In genomic region chr7:110615151-110615631, GRCm38 (mm10) we compare ENCODE assay signal across 8 mouse cellular contexts. TPM values are rescaled to one million over a fixed set of nuclear protein-coding genes. Genes with fewer than 3 reads are reported as not detected.
DNase-seq lines count a peak whose midpoint lies in the region; ATAC-seq and TF ChIP-seq lines count a peak whose summit lies in the region.

No protein-coding gene starts in this region.

- no peak for TF ChIP-seq CTCF in MEL (IDR thresholded peaks at IDR 0.05 in 2 of 3, conservative IDR thresholded peaks at IDR 0.05 in 1 of 3; ENCODE audit: control insufficient read depth in 1 of 3, insufficient read depth in 1 of 3, low read depth in 2 of 3, low read length in 3 of 3, poor library complexity in 1 of 3, severe bottlenecking in 1 of 3)
- no peak for TF ChIP-seq CTCF in bone marrow macrophage, adult 2 months (IDR thresholded peaks at IDR 0.05; ENCODE audit: low read depth, low read length)

- TF ChIP-seq POLR2A in MEL (IDR thresholded peaks at IDR 0.05; ENCODE audit: control insufficient read depth in 1 of 2, insufficient read depth in 1 of 2, low read depth in 1 of 2, low read length in 2 of 2, poor library complexity in 1 of 2), result no peak
- TF ChIP-seq POLR2A in bone marrow macrophage, adult 2 months (IDR thresholded peaks at IDR 0.05; ENCODE audit: borderline replicate concordance, low read depth, low read length), result no peak

- H3K27me3 ChIP-seq in MEL (ENCODE audit: control insufficient read depth in 1 of 2, insufficient read depth in 2 of 2, low read length in 2 of 2), result peaks cover 0 to 1% of the 10 kb centered on the region in 2 experiments; a peak in 2 of 4 replicates
- 0 out of 2 replicates have a peak, but pooled peaks cover 6% of the 10 kb centered on the region for H3K27me3 ChIP-seq in forebrain, embryonic 16.5 days (replicated peaks; ENCODE audit: control insufficient read depth, insufficient read depth, low read length)
- H3K27me3 ChIP-seq in hindbrain, embryonic 10.5 days (ENCODE audit: insufficient read depth, poor library complexity, severe bottlenecking), result peaks cover 24% of the 10 kb centered on the region
- H3K27me3 ChIP-seq in lung, embryonic 15.5 days, result no peaks in the 10 kb centered on the region

- TF ChIP-seq EP300 in MEL (IDR thresholded peaks at IDR 0.05; ENCODE audit: low read depth in 1 of 2, low read length in 2 of 2), result no peak

- ATAC-seq in forebrain, embryonic 16.5 days, result peak; percentile 23
- ATAC-seq in lung, embryonic 15.5 days (ENCODE audit: borderline replicate concordance, extremely low read depth, low FRiP score, low TSS enrichment), result peak; percentile 65
- ATAC-seq in megakaryocyte progenitor cell, adult 5-6 weeks (replicated peaks; ENCODE audit: poor library complexity), result no peak

- WGBS in forebrain, embryonic 16.5 days, result under 1% methylated on average over 20 of the region's 20 CpGs
- under 1% methylated on average over 20 of the region's 20 CpGs for WGBS in hindbrain, embryonic 10.5 days
- WGBS in lung, embryonic 15.5 days, result under 1% methylated on average over 20 of the region's 20 CpGs

- H3K9me3 ChIP-seq in MEL (replicated peaks; ENCODE audit: insufficient read depth, low read length), result no peaks in the 10 kb centered on the region
- no peaks in the 10 kb centered on the region for H3K9me3 ChIP-seq in forebrain, embryonic 16.5 days (ENCODE audit: control insufficient read depth, low read length)
- H3K9me3 ChIP-seq in hindbrain, embryonic 10.5 days, result no peaks in the 10 kb centered on the region
- no peaks in the 10 kb centered on the region for H3K9me3 ChIP-seq in lung, embryonic 15.5 days

- H3K4me1 ChIP-seq in MEL (ENCODE audit: control insufficient read depth in 1 of 2, insufficient read depth in 2 of 2, low read length in 2 of 2), result no peaks in the 10 kb centered on the region; a peak in 1 of 4 replicates
- H3K4me1 ChIP-seq in bone marrow macrophage, adult 2 months (ENCODE audit: control insufficient read depth, insufficient read depth, low read length), result peaks cover 31% of the 10 kb centered on the region
- H3K4me1 ChIP-seq in forebrain, embryonic 16.5 days (replicated peaks; ENCODE audit: control insufficient read depth, insufficient read depth, low read length), result peaks cover 17% of the 10 kb centered on the region
- H3K4me1 ChIP-seq in hindbrain, embryonic 10.5 days (replicated peaks), result peaks cover 18% of the 10 kb centered on the region
- peaks cover 30% of the 10 kb centered on the region for H3K4me1 ChIP-seq in lung, embryonic 15.5 days

- H3K36me3 ChIP-seq in MEL (ENCODE audit: control insufficient read depth in 1 of 2, insufficient read depth in 2 of 2, low read length in 2 of 2), result peaks cover 0 to 3% of the 10 kb centered on the region in 2 experiments; a peak in 1 of 4 replicates
- H3K36me3 ChIP-seq in forebrain, embryonic 16.5 days (ENCODE audit: control insufficient read depth, insufficient read depth), result no peaks in the 10 kb centered on the region
- H3K36me3 ChIP-seq in hindbrain, embryonic 10.5 days, result no peaks in the 10 kb centered on the region
- H3K36me3 ChIP-seq in lung, embryonic 15.5 days, result no peaks in the 10 kb centered on the region

- no peak for DNase-seq in MEL (ENCODE audit: low read depth, low spot score)
- DNase-seq in hindbrain, embryonic 10.5 days (ENCODE audit: low spot score), result no peak
- DNase-seq in layer of hippocampus, adult 8-10 months (ENCODE audit: low spot score in 2 of 2), result peak; percentile 39 to 48
- peak; percentile 64 to 69 for DNase-seq in right cerebral cortex, postnatal 10 days (ENCODE audit: low spot score in 2 of 2)

- H3K79me2 ChIP-seq in MEL (ENCODE audit: control insufficient read depth, insufficient read depth, low read length, poor library complexity), result no peaks in the 10 kb centered on the region; the same call in 1 of the 2 replicates

- no peak for TF ChIP-seq RAD21 in MEL (IDR thresholded peaks at IDR 0.05; ENCODE audit: low read depth, low read length)

- peak overlapping the region; percentile 78 for H3K9ac ChIP-seq in MEL (ENCODE audit: control insufficient read depth, low read depth, low read length, poor library complexity, severe bottlenecking)
- peak overlapping the region; percentile 95 for H3K9ac ChIP-seq in forebrain, embryonic 16.5 days (replicated peaks; ENCODE audit: low read depth, low read length)
- peak overlapping the region; percentile 76 for H3K9ac ChIP-seq in lung, embryonic 15.5 days

- peak overlapping the region; percentile 37 to 50; a peak in 3 of 4 replicates for H3K4me3 ChIP-seq in MEL (ENCODE audit: control insufficient read depth in 1 of 2, insufficient read depth in 1 of 2, low read depth in 2 of 2, low read length in 2 of 2)
- H3K4me3 ChIP-seq in bone marrow macrophage, adult 2 months (ENCODE audit: insufficient read depth, low read length), result peak overlapping the region; percentile 72
- H3K4me3 ChIP-seq in forebrain, embryonic 16.5 days (replicated peaks; ENCODE audit: low read length), result peak overlapping the region; percentile 88
- H3K4me3 ChIP-seq in hindbrain, embryonic 10.5 days, result peak overlapping the region; percentile 91
- H3K4me3 ChIP-seq in lung, embryonic 15.5 days, result peak overlapping the region; percentile 60

- H3K27ac ChIP-seq in MEL (ENCODE audit: control insufficient read depth, low read depth, low read length), result no peak overlapping the region
- peak overlapping the region; percentile 87 for H3K27ac ChIP-seq in bone marrow macrophage, adult 2 months (ENCODE audit: insufficient read depth, low read depth, low read length)
- H3K27ac ChIP-seq in forebrain, embryonic 16.5 days (ENCODE audit: low read length), result peak overlapping the region; percentile 98
- H3K27ac ChIP-seq in hindbrain, embryonic 10.5 days, result peak overlapping the region; percentile 99
- peak overlapping the region; percentile 100 for H3K27ac ChIP-seq in lung, embryonic 15.5 days

- peak overlapping the region; percentile 87 for H3K4me2 ChIP-seq in forebrain, embryonic 16.5 days (ENCODE audit: low read length)
- peak overlapping the region; percentile 87 for H3K4me2 ChIP-seq in lung, embryonic 15.5 days

TF ChIP-seq in MEL, 35 proteins besides CTCF, POLR2A, EP300 and RAD21:
- no peak for TF ChIP-seq POLR2AphosphoS2 (IDR thresholded peaks at IDR 0.05; ENCODE audit: low read length)
- TF ChIP-seq CHD1 (IDR thresholded peaks at IDR 0.05; ENCODE audit: low read depth, low read length), result no peak
- TF ChIP-seq MYC (IDR thresholded peaks at IDR 0.05; ENCODE audit: low read depth, low read length), result no peak
- no peak for TF ChIP-seq SMC3 (IDR thresholded peaks at IDR 0.05; ENCODE audit: low read depth, low read length)
- TF ChIP-seq SIN3A (IDR thresholded peaks at IDR 0.05; ENCODE audit: low read length), result no peak
- TF ChIP-seq ZKSCAN1 (IDR thresholded peaks at IDR 0.05; ENCODE audit: low read depth, low read length), result no peak
- TF ChIP-seq ETS1 (IDR thresholded peaks at IDR 0.05; ENCODE audit: low read depth, low read length), result no peak
- no peak for TF ChIP-seq MAX (IDR thresholded peaks at IDR 0.05; ENCODE audit: low read length)
- TF ChIP-seq GABPA (IDR thresholded peaks at IDR 0.05; ENCODE audit: low read depth, low read length), result no peak
- no peak for TF ChIP-seq TAL1 (IDR thresholded peaks at IDR 0.05; ENCODE audit: low read length)
- TF ChIP-seq E2F4 (IDR thresholded peaks at IDR 0.05; ENCODE audit: borderline replicate concordance, low read depth, low read length), result no peak
- TF ChIP-seq POLR2AphosphoS5 (IDR thresholded peaks at IDR 0.05; ENCODE audit: borderline replicate concordance, low read depth, low read length), result no peak
- TF ChIP-seq ZNF384 (IDR thresholded peaks at IDR 0.05; ENCODE audit: low read depth, low read length), result no peak
- no peak for TF ChIP-seq ZMIZ1 (IDR thresholded peaks at IDR 0.05; ENCODE audit: low read depth, low read length)
- TF ChIP-seq CHD2 (IDR thresholded peaks at IDR 0.05; ENCODE audit: low read length), result no peak
- no peak for TF ChIP-seq MAZ (IDR thresholded peaks at IDR 0.05; ENCODE audit: low read depth, low read length)
- TF ChIP-seq MEF2A (IDR thresholded peaks at IDR 0.05; ENCODE audit: extremely low read depth, insufficient replicate concordance, low read depth, low read length, poor library complexity, severe bottlenecking), result no peak

RNA-seq across cellular contexts. Expression of gene Sbf2, which starts 0.5 kb away (rescaled TPM):
- total RNA-seq in MEL (2012; rRNA removed), result 1.3 and 2.0 TPM in 2 replicates
- polyA plus RNA-seq in MEL (2012; ENCODE audit: insufficient read depth in 1 of 2, insufficient read length in 2 of 2, low read depth in 1 of 2, low replicate concordance in 2 of 2, missing spikeins in 1 of 2), result 1 to 10 TPM in 1 of 2 experiments, not detected in 1; 4.4 TPM
- polyA plus RNA-seq in bone marrow macrophage, adult 2 months (2012; ENCODE audit: insufficient read depth, insufficient read length, missing spikeins), result 48.1 and 49.9 TPM in 2 replicates
- 75.4 and 75.7 TPM in 2 replicates for polyA plus RNA-seq in forebrain, embryonic 16.5 days (2015; fragmentation: Nextera tagmentation; extraction: Ambion mirVana)
- 31.4 and 34.8 TPM in 2 replicates for polyA plus RNA-seq in hindbrain, embryonic 10.5 days (2016; fragmentation: Nextera tagmentation; extraction: Ambion mirVana)
- 10 to 100 TPM; 60.8 to 88.6 (median 72.1) TPM for total RNA-seq in layer of hippocampus, adult 8-10 months (2022)
- polyA plus RNA-seq in lung, embryonic 15.5 days (2015; fragmentation: Nextera tagmentation; extraction: Ambion mirVana), result 37.4 and 39.1 TPM in 2 replicates
- 1.6 and 2.3 TPM in 2 replicates for total RNA-seq in megakaryocyte progenitor cell, adult 5-6 weeks (2015)
- total RNA-seq in megakaryocyte progenitor cell, adult 5-6 weeks (2017), result 0.44 and 0.46 TPM in 2 replicates

RNA-seq across cellular contexts. Expression of gene Adm, which starts 12.3 kb away (rescaled TPM):
- not detected in 2 replicates for total RNA-seq in MEL (2012; rRNA removed)
- not detected for polyA plus RNA-seq in MEL (2012; ENCODE audit: insufficient read depth in 1 of 2, insufficient read length in 2 of 2, low read depth in 1 of 2, low replicate concordance in 2 of 2, missing spikeins in 1 of 2)
- polyA plus RNA-seq in bone marrow macrophage, adult 2 months (2012; ENCODE audit: insufficient read depth, insufficient read length, missing spikeins), result not detected in 2 replicates
- polyA plus RNA-seq in forebrain, embryonic 16.5 days (2015; fragmentation: Nextera tagmentation; extraction: Ambion mirVana), result 3.8 and 6.4 TPM in 2 replicates
- 5.9 and 6.8 TPM in 2 replicates for polyA plus RNA-seq in hindbrain, embryonic 10.5 days (2016; fragmentation: Nextera tagmentation; extraction: Ambion mirVana)
- 1 to 10 TPM; 1.7 to 3.1 (median 2.4) TPM for total RNA-seq in layer of hippocampus, adult 8-10 months (2022)
- 6.4 and 6.7 TPM in 2 replicates for polyA plus RNA-seq in lung, embryonic 15.5 days (2015; fragmentation: Nextera tagmentation; extraction: Ambion mirVana)
- not detected in 2 replicates for total RNA-seq in megakaryocyte progenitor cell, adult 5-6 weeks (2015)
- not detected in 2 replicates for total RNA-seq in megakaryocyte progenitor cell, adult 5-6 weeks (2017)

Comparison
In these comparisons a context has a peak if more than half of its experiments do, and no peak if none do; other contexts are left out.
1. DNase-seq: peak in layer of hippocampus, adult 8-10 months (2 of 2) and right cerebral cortex, postnatal 10 days (2 of 2); none in MEL (single experiment) and hindbrain, embryonic 10.5 days (single experiment).
2. Peak in every context shown above with its lines, with median percentiles within 50 percentile points of each other: H3K4me3 ChIP-seq and H3K9ac ChIP-seq.